Mouse (Mus musculus) left cerebral cortex, postnatal 4 days (tissue): ENCODE data around the gene Cwc27. TPM values are rescaled to one million over a fixed set of nuclear protein-coding genes. Genes with fewer than 3 reads are reported as not detected.

Experiments
- DNase-seq: peaks from one replicate; pipeline ENCODE4 v3.0.0-alpha.2; 2022
- intact Hi-C: fragments of 180-260 bp; cut with DNase I; formaldehyde crosslinking; loops from one replicate; pipeline ENCODE4 v1.15.1; 2025
- total RNA-seq, 2 experiments: library from RNA; stranded (reverse); gene quantifications; 2 replicates each; pipeline ENCODE4 v1.2.3; 2021

Gene Cwc27
- total RNA-seq, 2 experiments from 2014 or later: 31.0 to 31.2 TPM

GRCm38 (mm10) chr13:104615999-104616810, 200.7 kb downstream of the Cwc27 start:
- intact Hi-C loops: no loop called here
- peak; percentile 56 for DNase-seq

DNA sequence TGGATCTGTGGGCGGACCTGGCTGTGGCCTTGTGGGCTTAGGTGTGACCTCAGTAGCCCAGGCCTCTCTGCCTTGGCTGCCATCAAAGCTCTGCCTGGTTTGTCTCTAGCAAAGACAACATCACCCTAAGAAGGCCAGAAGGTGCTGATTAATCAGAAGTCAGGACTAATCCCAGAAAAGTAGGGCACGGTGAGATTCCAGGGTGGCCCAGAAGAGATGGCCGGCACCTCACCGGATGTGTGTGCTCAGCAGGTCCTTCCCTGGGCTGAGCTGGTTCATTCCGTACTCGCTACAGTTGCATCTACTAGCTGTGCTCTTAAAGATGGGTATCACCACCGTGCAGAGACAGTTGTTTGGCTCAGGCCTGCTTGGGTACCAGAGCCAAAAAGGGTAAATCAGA, 201.8 kb downstream of the Cwc27 start:
- DNase-seq: no peak
- intact Hi-C loops: no loop called here

DNA sequence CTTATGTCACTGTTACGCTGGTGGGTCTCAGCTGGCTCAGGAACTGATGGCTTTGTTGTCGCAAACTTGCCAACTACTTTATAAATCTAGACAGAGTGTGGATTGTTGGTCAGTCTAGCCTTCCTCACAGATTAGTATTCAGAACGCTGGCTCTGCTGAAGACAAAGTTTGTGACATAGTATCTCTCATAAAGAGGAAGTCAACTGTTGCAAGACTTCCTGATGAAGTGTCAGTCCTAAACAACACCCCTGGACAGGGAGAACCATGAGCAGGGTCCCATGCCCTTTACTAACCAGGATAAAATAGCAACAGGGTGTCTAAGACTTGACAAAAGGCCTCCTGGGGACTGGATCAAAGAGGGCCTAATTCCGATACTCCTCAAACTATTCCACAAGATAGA, 205.6 kb downstream of the Cwc27 start:
- DNase-seq: no peak
- intact Hi-C loops: no loop called here

DNA sequence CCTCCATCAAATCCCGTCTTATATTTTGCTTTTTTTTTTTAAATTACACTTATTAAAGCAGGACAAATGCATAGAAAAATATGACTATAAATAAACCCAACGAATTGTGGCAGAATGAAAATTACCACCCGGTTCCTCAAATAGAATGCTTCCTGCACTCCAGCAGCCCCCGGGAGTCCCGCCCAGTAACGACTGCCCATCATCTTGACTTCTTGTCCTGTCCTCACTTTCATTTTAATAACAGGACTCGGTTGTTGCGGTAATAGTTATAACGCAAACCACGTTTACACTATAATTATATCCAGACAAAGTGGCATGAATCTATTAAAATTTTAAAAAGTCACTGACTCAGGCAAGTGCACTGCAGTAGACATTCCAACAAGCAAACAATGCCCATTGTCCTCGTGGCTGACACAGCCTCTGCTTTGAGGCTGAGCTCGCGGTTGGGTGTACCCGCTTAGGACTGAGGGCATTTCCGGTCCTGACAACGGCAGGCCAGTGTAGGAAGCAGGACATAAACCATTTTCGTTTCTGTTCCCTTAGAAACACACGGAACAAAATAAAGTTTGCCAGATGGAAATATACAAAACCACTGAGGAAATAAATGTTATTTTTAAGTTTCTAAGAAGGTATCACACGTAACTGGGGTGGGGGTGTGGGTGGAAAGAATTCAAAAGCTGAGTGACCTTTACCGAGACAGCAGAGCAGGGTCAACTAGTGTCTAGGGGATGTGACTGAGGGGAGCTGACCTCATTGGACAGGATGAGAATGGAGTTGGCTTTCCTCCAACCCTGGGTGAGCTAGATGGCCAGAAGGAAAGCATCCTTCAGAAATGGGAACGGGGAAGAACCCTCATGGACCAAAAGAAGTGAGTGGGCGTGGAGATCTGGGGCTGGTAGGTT, 206.5 kb downstream of the Cwc27 start:
- DNase-seq: no peak
- intact Hi-C loops: no loop called here

- intact Hi-C loops: no loop called here
- no peak for DNase-seq
Observed at GRCm38 (mm10) chr13:104608516-104608915, 208.4 kb downstream of the Cwc27 start.

GRCm38 (mm10) chr13:104606786-104607580, 210.0 kb downstream of the Cwc27 start:
- intact Hi-C loops: no loop called here
- no peak for DNase-seq

DNA sequence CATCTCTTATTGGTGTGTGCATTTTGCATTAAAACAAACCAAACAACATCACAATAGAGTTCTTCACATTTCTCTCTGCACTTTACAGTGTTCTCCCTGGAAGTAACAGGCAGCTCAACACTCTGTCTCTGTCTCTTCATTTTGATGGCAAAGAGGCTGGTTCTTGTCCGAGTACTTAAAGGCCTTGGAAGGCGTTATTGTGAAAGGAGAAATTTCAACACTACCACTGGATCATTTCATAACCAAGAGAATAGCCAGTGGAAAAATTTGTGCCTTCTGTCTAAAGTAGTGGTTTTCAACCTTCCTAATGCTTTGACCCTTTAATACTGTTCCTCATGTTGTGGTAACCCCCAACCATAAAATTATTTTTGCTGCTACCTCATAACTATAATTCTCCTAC, 211.8 kb downstream of the Cwc27 start:
- intact Hi-C loops: no loop called here
- DNase-seq: no peak

DNA sequence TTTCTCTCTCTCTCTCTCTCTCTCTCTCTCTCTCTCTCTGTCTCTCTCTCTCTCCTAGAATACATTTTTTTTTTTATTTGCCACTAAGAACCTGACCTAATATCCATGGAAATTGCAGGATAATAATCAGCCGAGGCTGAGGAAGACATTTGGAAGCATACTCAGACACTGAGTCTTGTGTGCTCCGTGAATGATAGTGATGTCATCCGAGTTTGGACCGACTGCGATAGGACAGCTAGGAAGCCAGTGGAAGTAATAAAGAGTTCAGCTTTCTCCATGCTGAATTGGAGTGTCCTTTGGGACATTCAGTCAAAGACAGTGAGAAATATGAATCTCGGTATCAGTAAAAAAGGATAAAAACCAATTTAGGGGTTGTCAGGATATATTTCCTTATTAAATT, 214.7 kb downstream of the Cwc27 start:
- no peak for DNase-seq
- intact Hi-C loops: no loop called here

DNA sequence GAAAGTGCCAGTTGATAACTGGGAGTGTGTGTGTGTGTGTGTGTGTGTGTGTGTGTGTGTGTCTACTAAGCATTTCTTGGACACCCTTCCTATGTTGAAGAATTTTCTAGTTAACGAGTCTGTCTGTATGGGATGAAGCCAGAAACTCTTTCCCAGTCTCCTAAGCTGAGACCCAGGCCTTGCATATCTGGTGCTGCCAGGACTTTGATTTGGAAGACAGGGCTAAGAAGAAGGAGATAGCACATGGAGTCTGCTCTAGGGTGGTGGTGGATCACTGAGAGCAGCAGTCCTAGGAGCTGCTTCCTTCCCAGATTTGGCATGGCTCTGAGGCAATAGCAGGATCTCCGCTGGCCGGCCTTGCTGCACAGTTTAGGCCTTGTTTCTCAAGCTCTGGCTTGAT, 215.2 kb downstream of the Cwc27 start:
- intact Hi-C loops: no loop called here
- no peak for DNase-seq

GRCm38 (mm10) chr13:104596199-104596598, 220.7 kb downstream of the Cwc27 start:
- intact Hi-C loops: no loop called here
- no peak for DNase-seq

DNA sequence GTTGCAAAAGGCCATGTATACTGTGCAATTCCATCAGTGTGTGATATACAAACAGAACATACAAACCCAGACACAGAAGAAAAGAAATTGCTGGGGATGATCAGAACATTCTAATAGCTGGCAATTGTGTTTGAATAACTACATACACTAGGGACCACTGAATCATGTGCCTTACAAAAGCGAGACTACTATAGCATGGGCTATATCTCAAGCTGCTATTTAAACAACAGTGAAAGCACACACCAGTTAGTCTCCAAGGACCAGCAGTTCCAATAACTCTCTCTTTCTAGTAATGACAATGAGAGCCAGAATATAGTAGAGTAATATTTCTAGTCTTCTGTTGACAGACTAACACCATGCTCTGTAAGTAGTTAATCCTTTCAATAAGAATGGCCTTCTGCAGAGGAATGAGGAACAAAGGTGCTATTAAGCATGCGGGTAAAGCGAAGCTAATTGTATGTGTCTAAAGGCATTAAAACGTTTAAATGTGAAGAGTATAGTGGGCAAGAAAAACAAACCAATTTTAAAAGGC, 222.1 kb downstream of the Cwc27 start:
- intact Hi-C loops: no loop called here
- no peak for DNase-seq

DNA sequence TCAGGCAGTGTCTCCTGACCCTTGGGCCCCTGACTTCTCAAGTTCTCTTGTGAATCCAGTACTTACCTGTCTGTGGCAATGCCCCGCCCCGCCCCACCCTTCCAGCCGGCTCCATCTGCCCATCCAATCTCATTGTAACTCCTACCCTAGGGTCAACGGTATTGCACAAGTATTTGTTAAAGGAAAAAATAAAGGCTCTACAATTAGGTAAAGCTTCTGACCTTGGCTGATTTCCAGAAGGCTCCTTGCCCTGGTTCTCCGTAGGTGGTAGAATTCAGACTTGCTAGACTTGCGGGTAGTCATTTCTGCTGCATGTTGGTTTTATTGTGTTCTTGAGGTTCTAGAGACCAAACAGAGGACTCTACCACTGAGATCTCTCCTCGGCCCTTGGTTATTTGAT, 226.0 kb downstream of the Cwc27 start:
- intact Hi-C loops: no loop called here
- DNase-seq: no peak

DNA sequence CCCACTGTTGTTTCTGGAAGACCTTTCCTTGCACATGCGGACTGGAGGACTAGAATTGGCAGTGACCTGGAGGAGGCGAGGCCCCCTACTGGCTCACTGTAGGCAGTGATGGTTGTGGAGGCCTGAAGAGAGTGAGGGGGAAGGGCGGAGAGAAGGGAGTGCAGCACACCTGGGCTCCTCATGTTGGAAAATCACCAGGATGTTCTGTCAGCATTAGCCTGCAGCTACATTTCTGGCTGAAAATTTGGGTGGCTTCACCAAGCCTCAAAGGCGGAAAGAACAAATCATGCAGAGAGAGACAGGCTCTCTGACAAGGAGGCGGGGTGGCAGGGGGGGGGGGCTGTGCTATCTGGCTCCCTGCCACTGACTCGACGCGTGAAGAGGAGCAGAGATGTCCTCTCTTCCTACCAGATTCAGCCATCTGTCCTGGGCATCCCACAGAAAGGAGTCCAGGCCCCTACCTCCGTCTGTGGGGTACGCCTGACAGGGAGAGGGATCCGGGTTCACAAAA, 226.8 kb downstream of the Cwc27 start:
- DNase-seq: peak; percentile 67
- intact Hi-C loops: no loop called here

- DNase-seq: no peak
- intact Hi-C loops: no loop called here
Observed at GRCm38 (mm10) chr13:104588383-104588782, 228.6 kb downstream of the Cwc27 start.

Other genes with a start within 250 kb of the Cwc27 start
- 10 to 100 TPM; 14.0 to 15.5 TPM for gene Srek1ip1, start 24.7 kb downstream of the Cwc27 start, total RNA-seq
- gene Shisal2b, start 46.8 kb upstream of the Cwc27 start, total RNA-seq: 1 to 10 TPM in 1 of 2 experiments, under 1 TPM in 1; 0.56 to 1.0 TPM
- gene Rgs7bp, start 237.8 kb upstream of the Cwc27 start, total RNA-seq: 10 to 100 TPM; 32.5 to 34.2 TPM